Mouse (Mus musculus): ENCODE measurements around the gene Bhlha15. TPM values are rescaled to one million over a fixed set of nuclear protein-coding genes. Genes with fewer than 3 reads are reported as not detected.

The Bhlha15 gene
- total RNA-seq, 1 experiment from 2014 or later, result 0.10 TPM

DNA sequence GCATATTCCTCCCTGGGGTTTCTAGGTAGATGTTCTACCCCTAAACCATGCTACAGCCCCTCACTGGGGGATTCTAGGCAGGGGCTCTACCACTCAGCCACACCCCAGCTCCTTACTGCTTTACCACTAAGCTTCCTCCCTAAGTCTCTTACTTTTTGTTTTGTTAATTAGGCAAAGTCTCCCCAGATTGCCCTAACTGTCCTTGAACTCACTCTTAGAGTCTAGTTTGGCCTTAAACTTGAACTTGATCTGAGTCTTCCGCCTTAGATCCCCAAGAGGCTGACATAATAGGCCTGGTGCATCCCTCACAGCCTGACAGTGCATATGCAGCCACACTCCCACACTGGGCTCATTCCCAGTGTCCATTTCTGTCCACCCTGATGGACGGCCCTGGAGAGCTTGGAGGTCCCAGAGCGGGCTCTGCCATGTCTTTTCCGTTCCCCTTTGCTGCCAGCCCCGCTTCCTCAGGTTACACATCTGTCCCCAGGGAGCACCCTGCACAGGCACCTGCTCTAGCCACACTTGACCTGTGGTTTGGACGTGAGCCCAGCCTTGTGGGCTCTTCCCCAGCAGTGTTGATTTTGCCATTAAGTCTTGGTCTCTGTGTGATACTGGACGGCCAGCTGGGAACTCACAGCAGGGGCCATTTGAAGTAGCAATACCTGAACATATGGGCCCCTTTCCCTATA is 6.3 kb upstream of the Bhlha15 start:
- peak; percentile 61 to 64 for ATAC-seq (replicated peaks in 1 of 2; ENCODE audit: insufficient read depth in 1 of 2, low FRiP score in 2 of 2, low TSS enrichment in 1 of 2, low read depth in 1 of 2, poor library complexity in 2 of 2, severe bottlenecking in 2 of 2)

DNA sequence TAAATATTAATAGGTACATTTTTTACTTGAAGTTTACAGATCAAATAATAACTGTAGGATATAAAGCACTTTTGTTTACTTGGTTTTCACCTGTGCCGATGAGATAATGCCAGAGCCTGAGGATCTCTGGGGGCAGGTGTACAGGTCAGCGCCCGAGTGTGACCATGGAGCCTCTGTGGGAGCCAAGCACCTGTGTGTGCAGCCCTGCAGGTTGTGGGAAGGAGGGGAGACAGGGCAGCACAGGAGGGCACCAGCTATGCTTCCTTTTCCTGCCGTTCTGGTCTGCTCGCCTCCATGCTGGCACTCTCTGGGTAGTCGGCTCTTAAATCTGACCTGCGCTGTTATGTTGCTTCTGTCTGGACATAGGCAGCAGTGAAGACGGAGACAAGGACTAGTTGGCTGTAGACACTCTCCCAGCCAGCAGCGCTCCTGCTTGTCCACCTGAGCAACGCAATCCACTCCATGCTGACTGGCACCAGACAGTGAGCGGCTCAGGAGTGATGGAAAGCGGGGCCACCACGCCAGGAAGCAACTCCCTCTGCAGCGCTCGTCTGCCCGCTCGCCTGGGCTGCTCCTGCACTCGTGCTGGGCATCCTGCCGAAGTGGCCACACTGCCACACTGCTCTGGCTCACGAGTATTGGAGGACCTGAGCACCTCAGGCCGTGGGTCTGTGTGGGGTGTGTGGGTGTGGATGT is 5.6 kb upstream of the Bhlha15 start:
- ATAC-seq (replicated peaks in 1 of 2; ENCODE audit: insufficient read depth in 1 of 2, low FRiP score in 2 of 2, low TSS enrichment in 1 of 2, low read depth in 1 of 2, poor library complexity in 2 of 2, severe bottlenecking in 2 of 2), result 0 out of 4 replicates have a peak, but pooled peaks of 1 of the 2 experiments have one; percentile 17

DNA sequence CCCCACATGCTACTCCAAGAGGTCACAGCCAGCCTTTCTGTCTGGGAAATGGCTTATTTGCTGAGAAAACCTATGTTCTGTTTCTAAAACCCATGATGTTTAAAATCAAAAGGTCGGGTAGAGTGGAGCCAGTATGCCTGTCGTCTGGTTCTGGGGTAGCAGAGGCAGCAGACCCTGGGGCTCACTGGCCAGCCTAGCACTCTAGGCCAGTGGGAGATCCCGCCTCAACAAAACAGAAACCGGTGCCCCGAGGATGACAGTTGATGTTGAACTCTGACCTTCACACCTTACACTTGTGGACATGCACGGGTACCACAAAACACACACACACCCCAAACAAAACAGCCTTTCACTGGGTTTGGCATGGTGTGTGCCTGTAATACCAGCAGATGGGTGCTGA is 1.7 kb upstream of the Bhlha15 start:
- ATAC-seq (replicated peaks in 1 of 2; ENCODE audit: insufficient read depth in 1 of 2, low FRiP score in 2 of 2, low TSS enrichment in 1 of 2, low read depth in 1 of 2, poor library complexity in 2 of 2, severe bottlenecking in 2 of 2), result no peak

DNA sequence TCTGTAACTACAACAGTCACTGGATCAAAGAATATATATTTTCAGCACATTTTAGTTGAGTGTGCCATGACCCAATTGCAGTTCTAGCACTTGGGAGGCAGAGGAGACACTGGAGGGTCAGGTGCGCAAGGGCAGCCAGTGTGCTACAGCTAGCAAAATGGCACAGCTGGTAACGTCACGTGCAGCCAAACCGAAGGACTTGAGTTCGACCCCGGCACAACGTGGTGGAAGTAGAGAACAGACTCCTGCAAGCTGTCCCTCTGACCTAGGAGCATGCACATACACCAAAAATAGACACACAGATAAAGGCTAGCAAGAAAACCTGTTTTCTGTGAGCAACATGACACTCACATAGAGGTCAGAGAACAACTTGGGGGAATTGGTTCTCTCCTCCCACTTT is 759 bp upstream of the Bhlha15 start:
- peak in 1 of 2 experiments; percentile 13; a peak in 1 of 4 replicates for ATAC-seq (replicated peaks in 1 of 2; ENCODE audit: insufficient read depth in 1 of 2, low FRiP score in 2 of 2, low TSS enrichment in 1 of 2, low read depth in 1 of 2, poor library complexity in 2 of 2, severe bottlenecking in 2 of 2)

DNA sequence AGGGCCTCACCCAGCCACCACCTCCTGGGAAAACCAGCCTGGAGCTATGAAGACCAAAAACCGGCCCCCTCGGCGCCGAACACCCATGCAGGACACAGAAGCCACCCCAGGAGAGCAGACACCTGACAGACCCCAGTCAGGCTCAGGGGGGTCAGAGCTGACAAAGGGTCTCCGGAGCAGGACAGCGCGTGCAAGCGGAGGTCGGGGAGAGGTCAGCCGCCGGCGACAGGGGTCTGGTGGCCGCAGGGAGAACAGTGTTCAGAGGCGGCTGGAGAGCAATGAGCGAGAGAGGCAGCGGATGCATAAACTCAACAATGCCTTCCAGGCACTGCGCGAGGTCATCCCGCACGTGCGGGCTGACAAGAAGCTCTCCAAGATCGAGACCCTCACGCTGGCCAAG is 940 bp downstream of the Bhlha15 start:
- no peak for ATAC-seq (replicated peaks in 1 of 2; ENCODE audit: insufficient read depth in 1 of 2, low FRiP score in 2 of 2, low TSS enrichment in 1 of 2, low read depth in 1 of 2, poor library complexity in 2 of 2, severe bottlenecking in 2 of 2)

DNA sequence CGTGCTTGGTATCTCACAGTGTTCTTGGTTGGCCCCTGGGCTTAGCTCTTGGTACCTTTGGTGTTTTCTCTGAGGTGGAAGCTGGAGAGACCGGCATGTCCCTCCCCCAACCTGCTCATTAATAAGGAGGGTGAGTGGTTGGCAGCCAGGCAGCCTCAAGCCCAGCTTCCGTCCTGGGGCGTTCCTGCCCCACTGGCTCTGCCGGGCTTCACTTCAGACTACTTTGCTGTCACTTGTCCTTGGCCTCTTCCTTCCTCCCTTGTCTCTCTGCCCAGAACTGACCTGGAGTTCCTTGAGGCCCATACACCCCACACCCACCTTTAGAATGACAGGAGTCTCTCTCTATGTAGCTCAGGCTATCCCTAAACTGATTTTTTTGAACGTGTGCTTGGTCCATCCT is 2.6 kb downstream of the Bhlha15 start:
- no peak for ATAC-seq (replicated peaks in 1 of 2; ENCODE audit: insufficient read depth in 1 of 2, low FRiP score in 2 of 2, low TSS enrichment in 1 of 2, low read depth in 1 of 2, poor library complexity in 2 of 2, severe bottlenecking in 2 of 2)

DNA sequence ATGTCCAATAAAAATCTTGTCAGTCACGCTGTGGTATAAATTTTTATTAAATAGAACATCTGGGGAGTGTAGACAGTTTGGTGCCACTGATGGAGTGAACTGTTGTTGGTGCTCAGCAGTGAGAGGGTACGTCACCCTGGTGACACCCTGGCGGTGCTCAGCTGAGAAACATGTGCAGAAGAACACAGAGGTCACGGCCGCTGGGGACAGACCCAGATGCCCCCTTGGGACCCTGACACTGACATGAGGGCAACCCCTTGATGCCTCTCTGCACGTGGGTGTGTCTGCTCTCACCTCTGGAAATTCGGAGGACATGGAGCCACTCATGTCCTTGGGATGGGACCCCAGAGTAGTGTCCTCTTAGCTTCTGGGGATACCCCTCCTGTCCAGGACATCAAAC is 4.3 kb downstream of the Bhlha15 start:
- ATAC-seq (replicated peaks in 1 of 2; ENCODE audit: insufficient read depth in 1 of 2, low FRiP score in 2 of 2, low TSS enrichment in 1 of 2, low read depth in 1 of 2, poor library complexity in 2 of 2, severe bottlenecking in 2 of 2), result no peak

DNA sequence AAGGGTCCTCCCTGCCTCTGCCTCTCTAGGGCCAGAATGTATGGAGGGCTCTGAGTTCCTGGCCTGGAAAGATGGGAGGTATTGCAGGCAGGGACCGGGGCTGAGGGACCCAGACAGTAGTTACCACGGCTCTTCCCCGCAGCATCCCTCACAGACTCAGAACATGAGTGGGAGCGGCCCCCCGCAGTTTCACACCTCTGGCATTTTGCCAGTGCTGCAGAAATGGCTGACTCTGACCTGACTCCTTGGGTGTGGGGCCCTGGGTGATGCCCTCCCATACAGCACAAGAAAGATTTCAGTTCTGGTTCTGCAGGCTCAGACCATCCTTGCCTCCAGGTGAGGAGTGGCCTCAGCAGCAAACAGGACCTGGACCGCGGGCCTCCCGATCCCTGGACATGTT is 5.5 kb downstream of the Bhlha15 start:
- ATAC-seq (replicated peaks in 1 of 2; ENCODE audit: insufficient read depth in 1 of 2, low FRiP score in 2 of 2, low TSS enrichment in 1 of 2, low read depth in 1 of 2, poor library complexity in 2 of 2, severe bottlenecking in 2 of 2), result no peak

DNA sequence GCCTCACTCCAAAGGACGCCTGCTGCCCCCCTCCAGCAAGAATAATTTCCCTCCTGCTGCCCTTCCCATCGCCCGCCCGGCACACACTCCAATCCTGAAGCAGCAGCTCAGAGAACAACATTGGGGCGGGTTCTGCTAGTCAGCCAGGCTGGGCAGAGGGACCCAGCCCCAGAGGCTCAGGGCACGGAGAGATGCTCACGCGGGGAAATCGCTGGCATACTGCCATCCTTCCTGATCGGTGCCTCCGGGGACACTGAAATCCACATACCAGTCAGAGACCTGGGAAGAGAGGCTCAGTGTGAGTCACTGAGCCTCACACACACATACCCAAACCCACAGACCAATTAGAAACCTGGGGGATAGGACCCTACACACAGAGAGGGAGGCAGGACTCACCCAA is 10.5 kb downstream of the Bhlha15 start:
- no peak for ATAC-seq (replicated peaks in 1 of 2; ENCODE audit: insufficient read depth in 1 of 2, low FRiP score in 2 of 2, low TSS enrichment in 1 of 2, low read depth in 1 of 2, poor library complexity in 2 of 2, severe bottlenecking in 2 of 2)

DNA sequence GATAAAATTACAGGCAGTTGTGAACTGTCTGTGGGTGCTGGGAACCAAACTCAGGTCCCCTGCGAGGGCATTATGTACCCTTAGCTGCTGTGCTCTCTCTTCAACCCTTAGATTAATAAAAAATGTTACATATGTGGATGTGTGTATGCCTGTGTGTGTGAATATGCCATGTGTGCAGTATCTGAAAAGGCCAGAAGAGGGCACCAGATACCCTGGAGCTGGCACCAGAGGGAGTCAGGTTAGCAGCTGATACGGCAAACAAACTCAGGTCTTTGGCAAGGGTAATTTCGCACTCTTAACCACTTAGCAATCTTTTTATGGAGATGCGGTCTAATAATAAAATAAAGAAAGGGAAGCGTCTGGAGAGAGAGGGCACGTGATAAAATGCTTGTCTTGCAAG is 12.3 kb downstream of the Bhlha15 start:
- no peak for ATAC-seq (replicated peaks in 1 of 2; ENCODE audit: insufficient read depth in 1 of 2, low FRiP score in 2 of 2, low TSS enrichment in 1 of 2, low read depth in 1 of 2, poor library complexity in 2 of 2, severe bottlenecking in 2 of 2)

DNA sequence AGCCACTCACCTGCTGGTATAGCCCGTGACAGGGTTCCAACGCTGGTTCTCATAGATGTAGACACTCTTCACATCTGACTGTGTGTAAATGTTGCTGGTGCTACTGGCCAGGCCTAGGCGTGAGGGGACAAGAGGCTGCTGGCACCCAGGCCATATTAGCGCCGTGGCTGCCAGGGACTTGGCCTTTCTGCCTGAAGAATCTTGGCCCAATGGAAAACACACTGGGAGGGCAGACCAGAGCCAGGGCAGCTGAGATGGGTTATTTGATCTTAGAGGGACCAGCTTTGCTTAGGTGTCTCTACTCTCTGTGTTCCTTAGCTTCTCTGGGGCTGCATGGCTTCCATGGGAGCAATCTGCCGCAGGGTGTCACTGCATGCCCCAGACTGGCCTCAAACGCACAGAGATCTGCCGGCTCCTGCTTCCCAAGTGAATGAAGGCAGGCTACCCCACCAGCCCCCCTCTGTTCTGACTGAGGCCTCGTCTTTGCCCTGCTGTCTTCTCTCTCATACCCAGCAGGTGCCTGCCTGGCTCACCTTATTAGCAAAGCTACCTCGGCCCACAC is 13.4 kb downstream of the Bhlha15 start:
- no peak for ATAC-seq (replicated peaks in 1 of 2; ENCODE audit: insufficient read depth in 1 of 2, low FRiP score in 2 of 2, low TSS enrichment in 1 of 2, low read depth in 1 of 2, poor library complexity in 2 of 2, severe bottlenecking in 2 of 2)

DNA sequence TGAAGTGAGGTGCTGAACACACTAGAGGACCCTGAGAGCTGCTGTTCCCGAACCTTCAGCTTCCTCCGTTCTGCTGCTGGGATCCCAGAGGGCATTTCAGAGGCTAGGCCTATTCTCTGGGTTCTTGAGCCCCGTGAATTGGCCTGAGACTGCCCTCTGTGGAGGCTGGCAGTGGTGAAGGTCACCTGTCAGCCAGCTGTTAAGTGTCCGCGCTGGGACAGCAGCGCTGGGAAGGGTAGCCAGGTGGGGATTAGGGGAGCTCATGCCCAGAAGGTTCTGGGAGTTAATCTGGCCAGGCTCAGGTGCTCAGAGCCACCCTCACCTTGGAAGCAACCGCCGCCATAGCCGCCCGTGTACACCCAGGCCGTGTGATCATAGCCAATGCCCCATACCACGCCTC is 14.2 kb downstream of the Bhlha15 start:
- ATAC-seq (replicated peaks in 1 of 2; ENCODE audit: insufficient read depth in 1 of 2, low FRiP score in 2 of 2, low TSS enrichment in 1 of 2, low read depth in 1 of 2, poor library complexity in 2 of 2, severe bottlenecking in 2 of 2), result no peak

DNA sequence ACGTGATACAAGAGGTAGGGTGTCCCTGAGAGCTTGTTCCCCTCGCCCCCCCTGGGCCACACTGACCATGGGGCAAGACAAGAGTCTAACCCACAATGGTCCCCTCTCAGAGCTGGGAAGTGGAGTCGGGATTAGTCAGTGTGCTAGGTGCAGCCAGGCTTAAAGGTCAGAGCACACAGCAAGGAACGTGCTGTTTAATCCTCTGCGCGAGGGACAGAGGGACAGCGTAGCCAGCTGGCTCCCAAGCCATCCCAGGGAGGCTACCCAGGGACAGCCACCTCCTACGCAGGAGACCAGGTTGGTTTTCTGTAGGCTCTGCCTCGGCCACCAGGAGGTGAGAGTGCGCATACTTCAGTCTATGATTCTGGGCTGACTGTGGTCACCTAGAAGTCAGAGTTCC is 14.8 kb downstream of the Bhlha15 start:
- ATAC-seq (replicated peaks in 1 of 2; ENCODE audit: insufficient read depth in 1 of 2, low FRiP score in 2 of 2, low TSS enrichment in 1 of 2, low read depth in 1 of 2, poor library complexity in 2 of 2, severe bottlenecking in 2 of 2), result no peak

DNA sequence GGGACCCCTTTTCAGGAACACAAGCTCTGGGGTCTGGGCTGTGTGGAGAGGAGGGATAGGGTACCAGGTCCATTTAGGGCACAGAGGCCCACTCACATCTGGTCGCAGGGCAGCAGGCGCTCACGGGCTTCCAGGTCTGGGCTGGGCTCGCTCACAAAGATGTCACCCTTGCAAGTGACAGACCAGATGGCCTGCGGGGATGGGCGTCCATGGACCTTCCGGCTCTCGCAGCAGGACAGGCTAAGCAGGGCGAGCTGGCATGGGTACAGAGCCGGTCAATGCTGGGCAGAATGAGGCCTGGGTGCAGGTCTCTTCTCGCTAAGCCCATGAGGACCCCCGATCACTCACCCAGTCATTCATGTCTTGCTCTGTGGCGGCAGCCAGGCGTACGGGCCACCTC is 16.0 kb downstream of the Bhlha15 start:
- ATAC-seq (replicated peaks in 1 of 2; ENCODE audit: insufficient read depth in 1 of 2, low FRiP score in 2 of 2, low TSS enrichment in 1 of 2, low read depth in 1 of 2, poor library complexity in 2 of 2, severe bottlenecking in 2 of 2), result no peak

DNA sequence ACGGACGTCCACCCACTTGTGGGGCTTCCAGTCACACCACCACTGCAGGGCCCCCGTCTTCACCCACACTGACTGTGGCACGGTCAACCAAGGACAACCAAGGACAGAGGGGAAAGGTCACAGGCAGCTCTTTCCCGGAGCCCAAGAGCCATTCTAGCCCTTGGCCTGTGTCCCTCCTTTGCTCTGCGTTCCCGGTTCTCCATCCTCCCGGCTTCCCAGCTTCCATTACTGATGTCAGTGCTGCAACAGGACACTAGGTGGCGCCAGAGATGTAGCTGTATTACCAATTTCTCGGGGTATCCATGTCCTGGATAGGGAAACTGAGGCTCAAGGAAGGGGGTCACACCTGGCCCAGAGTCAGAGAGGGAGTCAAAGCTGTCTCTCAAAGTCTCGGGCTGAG is 17.4 kb downstream of the Bhlha15 start:
- no peak for ATAC-seq (replicated peaks in 1 of 2; ENCODE audit: insufficient read depth in 1 of 2, low FRiP score in 2 of 2, low TSS enrichment in 1 of 2, low read depth in 1 of 2, poor library complexity in 2 of 2, severe bottlenecking in 2 of 2)

DNA sequence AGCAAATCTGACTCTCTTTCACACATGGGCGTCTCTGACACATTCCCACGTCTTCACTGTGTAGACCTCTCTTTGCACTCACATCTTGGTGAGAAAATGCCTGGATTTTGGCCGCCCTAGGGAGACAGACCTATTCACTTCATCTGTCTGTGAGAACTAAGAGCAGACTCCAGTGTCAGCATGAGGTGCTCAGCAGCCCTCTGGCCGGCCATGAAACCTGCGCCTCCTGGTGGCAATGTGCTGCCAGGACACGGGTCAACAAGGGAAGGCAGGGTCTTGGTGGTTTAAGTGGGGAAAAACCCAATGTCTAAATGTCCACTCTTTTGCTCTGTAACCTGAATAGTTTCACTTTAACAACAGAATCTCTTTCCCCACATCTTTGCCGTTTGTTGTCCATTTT is 24.4 kb downstream of the Bhlha15 start:
- ATAC-seq (replicated peaks in 1 of 2; ENCODE audit: insufficient read depth in 1 of 2, low FRiP score in 2 of 2, low TSS enrichment in 1 of 2, low read depth in 1 of 2, poor library complexity in 2 of 2, severe bottlenecking in 2 of 2), result peak; percentile 62 to 70

DNA sequence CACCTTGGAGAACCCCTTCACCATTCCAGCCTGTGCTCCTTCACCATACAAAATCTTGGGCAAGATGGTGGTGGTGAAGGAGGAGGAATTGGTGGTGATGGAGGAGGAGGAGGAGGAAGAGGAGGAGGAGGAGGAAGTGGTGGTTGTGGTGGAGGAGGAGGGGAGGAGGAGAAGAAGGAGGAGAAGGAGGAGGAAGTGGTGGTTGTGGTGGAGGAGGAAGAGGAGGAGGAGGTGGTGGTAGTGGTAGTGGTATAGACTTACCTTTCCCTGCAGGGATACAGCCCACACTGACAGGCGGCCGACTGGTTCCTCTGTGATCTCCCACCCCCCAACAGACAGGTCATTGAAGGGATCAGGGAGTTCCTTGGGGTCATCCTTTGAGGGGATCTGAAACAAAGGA is 25.9 kb downstream of the Bhlha15 start:
- peak in 1 of 2 experiments; percentile 14; a peak in 1 of 4 replicates for ATAC-seq (replicated peaks in 1 of 2; ENCODE audit: insufficient read depth in 1 of 2, low FRiP score in 2 of 2, low TSS enrichment in 1 of 2, low read depth in 1 of 2, poor library complexity in 2 of 2, severe bottlenecking in 2 of 2)

DNA sequence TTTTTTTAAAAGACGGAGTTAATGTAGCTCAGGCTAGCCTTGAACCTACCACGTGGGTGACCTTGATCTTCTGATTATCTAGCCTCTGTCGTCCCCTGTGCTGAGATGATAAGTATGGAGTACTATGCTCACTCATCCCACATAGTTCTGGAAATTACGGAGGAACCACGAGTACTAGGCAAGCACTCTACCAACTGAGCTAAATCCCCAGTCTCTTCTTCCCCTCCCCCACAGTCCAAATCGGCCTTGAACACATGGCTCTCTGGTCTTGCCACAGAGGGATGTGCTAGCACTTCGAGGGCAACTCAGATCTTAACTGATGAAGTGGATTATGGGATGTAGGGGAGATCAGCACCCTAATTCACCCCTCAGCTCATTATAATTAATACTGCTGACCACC is 28.0 kb downstream of the Bhlha15 start:
- ATAC-seq (replicated peaks in 1 of 2; ENCODE audit: insufficient read depth in 1 of 2, low FRiP score in 2 of 2, low TSS enrichment in 1 of 2, low read depth in 1 of 2, poor library complexity in 2 of 2, severe bottlenecking in 2 of 2), result no peak

DNA sequence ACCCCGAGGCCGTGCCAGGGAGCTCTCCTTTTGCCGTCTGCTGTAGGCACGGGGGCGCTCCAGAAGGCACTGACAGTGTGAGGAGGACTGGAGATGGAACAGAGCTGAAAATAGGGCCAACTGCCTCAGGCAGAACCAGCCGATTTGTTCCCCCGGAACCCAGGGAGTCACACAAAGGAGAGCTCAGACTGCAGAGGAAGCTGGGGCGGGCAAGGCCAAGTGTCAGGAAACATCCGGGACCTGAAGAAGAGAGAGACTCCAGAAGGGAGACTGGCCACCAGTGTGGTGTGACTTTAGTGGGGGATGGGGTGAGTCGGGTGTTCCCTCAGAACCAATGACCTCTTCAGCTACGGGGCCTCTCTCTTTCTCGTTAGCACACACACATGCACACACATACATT is 29.2 kb downstream of the Bhlha15 start:
- ATAC-seq (replicated peaks in 1 of 2; ENCODE audit: insufficient read depth in 1 of 2, low FRiP score in 2 of 2, low TSS enrichment in 1 of 2, low read depth in 1 of 2, poor library complexity in 2 of 2, severe bottlenecking in 2 of 2), result no peak

Data from hematopoietic stem cell, adult 5-6 weeks (primary cell).